Mouse (Mus musculus) lung, postnatal 0 days (tissue): ENCODE measurements around the gene Yy1.

Experiments used
- CTCF ChIP-seq: IDR thresholded peaks from 2 replicates; pipeline ENCODE4 v1.5.1; 2016; ENCODE audit warnings: antibody characterized with exemption, mild to moderate bottlenecking
- EP300 ChIP-seq: IDR thresholded peaks from 2 replicates; pipeline ENCODE4 v1.6.1; 2016; ENCODE audit warnings: antibody characterized with exemption, mild to moderate bottlenecking, control low read depth

- TF ChIP-seq CTCF (no peak), EP300 (no peak)
These were observed 31.6 kb downstream of the Yy1 start for GRCm38 (mm10) chr12:108824225-108824874.
